Mouse (Mus musculus) hindbrain, postnatal 0 days (tissue): ENCODE data around the gene Pamr1. TPM values are rescaled to one million over a fixed set of nuclear protein-coding genes. Genes with fewer than 3 reads are reported as not detected.

Experiments used
- ATAC-seq: fragments of 200-750 bp; cut with Nextera tagmentation; 2 replicates; pipeline ENCODE4 v1.8.0; 2017; ENCODE audit warnings: mild to moderate bottlenecking, moderate TSS enrichment, moderate library complexity
- DNase-seq: peaks from one replicate; pipeline ENCODE4 v3.0.0-alpha.2; 2015; ENCODE audit warnings: low spot score
- H3K27ac ChIP-seq: fragments of 300-500 bp; sonication (generic); 2 replicates; pipeline ENCODE4 v1.5.1; 2014; ENCODE audit warnings: mild to moderate bottlenecking
- H3K27me3 ChIP-seq: fragments of 300-500 bp; sonication (generic); 2 replicates; pipeline ENCODE4 v1.6.1; 2014; ENCODE audit warnings: low read length, mixed read lengths; ENCODE audit not compliant: insufficient read depth
- H3K36me3 ChIP-seq: fragments of 300-500 bp; sonication (generic); 2 replicates; pipeline ENCODE4 v1.6.1; 2014; ENCODE audit warnings: low read length, mixed read lengths; ENCODE audit not compliant: insufficient read depth
- H3K4me1 ChIP-seq: fragments of 300-500 bp; sonication (generic); 2 replicates; pipeline ENCODE4 v1.6.1; 2014; ENCODE audit warnings: antibody characterized with exemption, low read length, mixed read lengths; ENCODE audit not compliant: insufficient read depth
- H3K4me2 ChIP-seq: fragments of 300-500 bp; sonication (generic); 2 replicates; pipeline ENCODE4 v1.6.1; 2014; ENCODE audit warnings: low read depth, mild to moderate bottlenecking, low read length, moderate library complexity, mixed read lengths
- H3K4me3 ChIP-seq: fragments of 300-500 bp; sonication (generic); 2 replicates; pipeline ENCODE4 v1.5.1; 2014; ENCODE audit warnings: low read length
- H3K9ac ChIP-seq: fragments of 300-500 bp; sonication (generic); replicated peaks from 2 replicates; pipeline ENCODE4 v1.6.1; 2014; ENCODE audit warnings: mild to moderate bottlenecking, low read length, moderate library complexity, mixed read lengths
- H3K9me3 ChIP-seq: fragments of 300-500 bp; sonication (generic); 2 replicates; pipeline ENCODE4 v1.6.1; 2016; ENCODE audit warnings: low read length, mixed read lengths
- CTCF ChIP-seq: IDR thresholded peaks from 2 replicates; pipeline ENCODE4 v1.5.1; 2016; ENCODE audit warnings: antibody characterized with exemption, control low read depth, low read depth
- WGBS: fragments of 180-500 bp; shearing (Covaris S2); extraction: QIAGEN DNeasy Blood & Tissue Kit; methylation state at CpG from one replicate; pipeline ENCODE4 v1.1.7; 2014; 5-methylcytosine and 5-hydroxymethylcytosine counted together
- polyA plus RNA-seq: library from polyadenylated mRNA; unstranded; fragments of >200 nt; fragmentation: Nextera tagmentation; extraction: Ambion mirVana; gene quantifications from 2 replicates; pipeline ENCODE4 v1.2.1, GENCODE M21; 2015
- total RNA-seq: library from RNA; depleted of rRNA; stranded (reverse); fragments of >200 nt; gene quantifications from 2 replicates; pipeline ENCODE4 v1.2.3, GENCODE M21; 2014

Gene Pamr1
- total and polyA plus RNA-seq, 2 experiments from 2014 or later: 11.4 to 13.2 TPM

GRCm38 (mm10) chr2:102648845-102649500, 99.2 kb downstream of the Pamr1 start:
- no peak for TF ChIP-seq CTCF
- ATAC-seq (no peak), DNase-seq (peak; percentile 48)
- Histone ChIP-seq H3K4me2 (no peak overlapping the region), H3K9me3 (no peaks in the 10 kb centered on the region), H3K9ac (no peak overlapping the region), H3K27ac (peak overlapping the region; percentile 54), H3K36me3 (no peaks in the 10 kb centered on the region), H3K4me3 (no peak overlapping the region), H3K27me3 (no peaks in the 10 kb centered on the region), H3K4me1 (no peaks in the 10 kb centered on the region)
- WGBS: 78% methylated on average over 10 of the region's 10 CpGs

GRCm38 (mm10) chr2:102650322-102650721, 100.5 kb downstream of the Pamr1 start:
- TF ChIP-seq CTCF: no peak
- ATAC-seq (no peak), DNase-seq (no peak)
- no peaks in the 10 kb centered on the region for H3K4me1 ChIP-seq
- 72% methylated on average over 4 of the region's 4 CpGs for WGBS
- H3K36me3 ChIP-seq: no peaks in the 10 kb centered on the region
- peak overlapping the region; percentile 54; the same call in 1 of the 2 replicates for H3K27ac ChIP-seq
- H3K9me3 ChIP-seq: no peaks in the 10 kb centered on the region
- H3K9ac ChIP-seq: no peak overlapping the region
- no peak overlapping the region for H3K4me2 ChIP-seq
- H3K4me3 ChIP-seq: no peak overlapping the region
- H3K27me3 ChIP-seq: no peaks in the 10 kb centered on the region

DNA sequence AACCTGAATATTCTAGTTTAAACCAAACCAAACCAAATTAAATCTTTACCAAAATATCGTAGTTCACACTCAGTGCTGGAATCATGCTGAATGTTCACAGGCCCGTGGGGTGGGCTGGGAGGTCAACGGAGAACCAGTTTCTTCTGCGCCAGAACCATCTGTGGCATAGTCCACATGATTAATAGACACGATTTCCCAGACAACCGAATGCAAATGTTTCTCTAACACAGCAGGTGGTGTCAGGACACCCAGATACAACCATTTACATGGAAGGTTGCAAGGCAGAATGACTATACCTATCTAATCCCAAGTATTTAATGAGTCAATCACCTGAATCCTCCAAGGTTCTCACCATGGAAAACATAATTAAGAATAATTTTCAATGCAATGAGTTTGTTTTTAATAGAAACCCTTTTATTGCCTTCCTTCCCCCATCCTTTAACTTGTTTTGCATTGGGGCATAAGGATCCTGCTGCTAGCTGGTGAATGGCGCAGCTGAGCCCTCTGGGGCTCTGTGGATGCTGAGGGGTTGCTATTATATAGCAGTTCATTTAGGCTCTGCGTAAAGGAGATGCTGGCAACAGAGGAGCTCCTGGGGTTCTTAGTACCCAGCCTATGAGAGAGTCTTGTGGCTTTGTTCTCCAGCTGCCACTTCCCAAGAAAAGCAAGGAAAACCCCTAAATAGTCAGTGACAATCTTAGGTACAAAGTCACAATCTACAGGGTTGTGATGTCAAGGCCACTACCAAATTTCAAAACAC, 106.3 kb downstream of the Pamr1 start:
- Histone ChIP-seq H3K27me3 (no peaks in the 10 kb centered on the region), H3K27ac (no peak overlapping the region), H3K4me2 (no peak overlapping the region), H3K4me1 (peaks cover 7% of the 10 kb centered on the region), H3K36me3 (no peaks in the 10 kb centered on the region), H3K9me3 (no peaks in the 10 kb centered on the region), H3K9ac (no peak overlapping the region), H3K4me3 (no peak overlapping the region)
- ATAC-seq (no peak), DNase-seq (peak; percentile 50)
- WGBS: 24% methylated on average over 8 of the region's 8 CpGs
- TF ChIP-seq CTCF: no peak

DNA sequence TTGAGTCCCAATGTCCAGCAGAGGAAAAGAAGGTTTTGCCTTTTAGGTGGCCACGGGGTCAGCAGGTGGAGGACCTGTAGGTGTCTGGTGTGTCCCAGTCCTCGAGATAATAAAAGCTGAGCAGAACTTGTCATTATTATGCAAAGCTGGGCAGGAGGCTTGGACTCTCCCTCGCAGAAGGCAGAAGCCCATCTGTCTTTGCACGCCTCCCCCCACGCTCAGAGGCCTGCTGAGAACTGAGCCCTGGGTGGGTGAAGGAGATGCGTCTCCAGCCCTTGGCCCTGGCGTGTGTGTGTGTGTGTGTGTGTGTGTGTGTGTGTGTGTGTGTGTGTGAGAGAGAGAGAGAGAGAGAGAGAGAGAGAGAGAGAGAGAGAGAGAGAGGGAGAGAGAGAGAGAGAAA, 107.9 kb downstream of the Pamr1 start:
- Histone ChIP-seq H3K9ac (peak overlapping the region; percentile 84; the same call in 1 of the 2 replicates), H3K4me2 (peak overlapping the region; percentile 73), H3K4me1 (peaks cover 16% of the 10 kb centered on the region), H3K4me3 (peak overlapping the region; percentile 85), H3K27me3 (no peaks in the 10 kb centered on the region), H3K9me3 (no peaks in the 10 kb centered on the region), H3K27ac (peak overlapping the region; percentile 94), H3K36me3 (no peaks in the 10 kb centered on the region)
- 6% methylated on average over 7 of the region's 7 CpGs for whole genome bisulfite sequencing
- no peak for ATAC-seq
- peak; percentile 47 for DNase-seq
- TF ChIP-seq CTCF: no peak

GRCm38 (mm10) chr2:102658163-102658660, 108.4 kb downstream of the Pamr1 start, which contains the start of gene Slc1a2:
Slc1a2 (plus strand) TSS chr2:102658659.
- peak; percentile 60 for ATAC-seq
- 2% methylated on average over 20 of the region's 20 CpGs for WGBS
- peak within 1 kb of the TSS; percentile 73 for H3K4me2 ChIP-seq
- TF ChIP-seq CTCF: no peak
- no peaks in the 10 kb centered on the region for H3K9me3 ChIP-seq
- DNase-seq: peak; percentile 53
- no peaks in the 10 kb centered on the region for H3K36me3 ChIP-seq
- H3K4me1 ChIP-seq: peaks cover 21% of the 10 kb centered on the region
- no peaks in the 10 kb centered on the region for H3K27me3 ChIP-seq
- peak within 1 kb of the TSS; percentile 85 for H3K4me3 ChIP-seq
- H3K27ac ChIP-seq: peak within 1 kb of the TSS; percentile 94
- H3K9ac ChIP-seq: peak within 1 kb of the TSS; percentile 84

DNA sequence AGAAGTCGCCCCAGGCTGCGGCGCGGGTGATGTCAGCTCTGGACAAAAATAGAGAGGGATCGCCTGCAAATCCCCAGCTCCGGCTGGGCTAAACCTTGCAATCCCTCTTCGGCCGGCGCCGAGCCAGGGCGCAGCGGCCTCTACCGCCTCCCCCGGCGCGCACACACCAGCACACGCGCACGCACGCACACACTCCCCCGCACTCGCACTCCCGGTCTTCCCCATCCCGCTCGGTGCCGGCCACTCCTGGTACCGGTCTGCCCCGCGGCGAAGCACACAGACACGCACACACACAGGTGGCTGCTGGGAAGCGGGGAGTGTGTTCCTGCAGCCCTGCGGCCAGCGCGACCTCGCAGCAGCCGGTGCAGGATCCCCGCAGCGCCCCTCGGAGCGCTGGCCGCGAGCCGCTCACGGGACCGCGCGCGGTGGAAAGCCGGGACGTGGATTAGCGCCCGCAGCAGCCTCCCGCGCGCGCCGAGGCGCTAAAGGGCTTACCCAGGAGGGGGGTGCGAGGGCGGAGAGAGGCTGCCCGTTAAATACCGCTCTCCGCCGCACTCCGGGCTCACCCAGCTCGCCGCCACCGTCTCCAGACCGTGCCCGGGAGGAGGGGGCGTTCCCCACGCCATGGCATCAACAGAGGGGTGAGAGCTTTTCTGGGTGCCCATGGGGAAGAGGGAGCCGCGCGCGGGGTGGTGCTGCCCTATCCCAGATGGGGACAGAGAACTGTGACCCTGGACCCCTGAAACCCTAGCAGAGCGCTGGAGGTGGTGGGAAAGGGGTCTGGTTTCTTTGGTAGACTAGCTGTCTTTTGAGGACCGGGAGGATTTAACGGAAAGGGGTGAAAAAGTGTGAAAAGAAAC, 109.1 kb downstream of the Pamr1 start:
- peak overlapping the region; percentile 94 for H3K27ac ChIP-seq
- ATAC-seq: peak; percentile 91
- H3K36me3 ChIP-seq: no peaks in the 10 kb centered on the region
- WGBS: under 1% methylated on average over 64 of the region's 80 CpGs
- H3K4me2 ChIP-seq: peak overlapping the region; percentile 73
- no peaks in the 10 kb centered on the region for H3K9me3 ChIP-seq
- TF ChIP-seq CTCF: peak; percentile 40; the same call in 1 of the 2 replicates
- peak; percentile 87 for DNase-seq
- no peaks in the 10 kb centered on the region for H3K27me3 ChIP-seq
- H3K9ac ChIP-seq: peak overlapping the region; percentile 84
- H3K4me1 ChIP-seq: peaks cover 23% of the 10 kb centered on the region
- H3K4me3 ChIP-seq: peak overlapping the region; percentile 85
